27 mouse cellular contexts compared by ENCODE assay signal in genomic region chr9:121869432-121869831, GRCm38 (mm10). TPM values are rescaled to one million over a fixed set of nuclear protein-coding genes. Genes with fewer than 3 reads are reported as not detected.
DNase-seq lines count a peak whose midpoint lies in the region; ATAC-seq lines count a peak whose summit lies in the region.
"Had no signal": no experiment of that assay in that cellular context is flagged by ENCODE, and none has a peak within 500 bp of the region (broad histone marks: within the 10 kb centered on the region; RNA-seq: fewer than 3 reads in every experiment).

No protein-coding gene starts in this region.

- H3K9me3 ChIP-seq in forebrain, embryonic 11.5 days (ENCODE audit: control insufficient read depth, low read length) = no peaks in the 10 kb centered on the region
- H3K9me3 ChIP-seq in forebrain, embryonic 12.5 days = no peaks in the 10 kb centered on the region
- no peaks in the 10 kb centered on the region for H3K9me3 ChIP-seq in heart, embryonic 10.5 days
- H3K9me3 ChIP-seq in neural tube, embryonic 13.5 days = no peaks in the 10 kb centered on the region
- H3K9me3 ChIP-seq: embryonic facial prominence, embryonic 10.5 days; embryonic facial prominence, embryonic 12.5 days; forebrain, embryonic 13.5 days; forebrain, embryonic 15.5 days; G1E had no signal

- no peaks in the 10 kb centered on the region for H3K36me3 ChIP-seq in forebrain, embryonic 11.5 days (ENCODE audit: control insufficient read depth, insufficient read depth, low read length)
- H3K36me3 ChIP-seq in forebrain, embryonic 12.5 days (replicated peaks) = no peaks in the 10 kb centered on the region
- no peaks in the 10 kb centered on the region for H3K36me3 ChIP-seq in heart, embryonic 10.5 days
- H3K36me3 ChIP-seq in neural tube, embryonic 13.5 days = no peaks in the 10 kb centered on the region
- H3K36me3 ChIP-seq: embryonic facial prominence, embryonic 10.5 days; embryonic facial prominence, embryonic 12.5 days; forebrain, embryonic 15.5 days; G1E had no signal

- H3K27ac ChIP-seq in forebrain, embryonic 11.5 days (ENCODE audit: low read depth, low read length) = no peak overlapping the region
- H3K27ac ChIP-seq in forebrain, embryonic 12.5 days = no peak overlapping the region
- no peak overlapping the region for H3K27ac ChIP-seq in heart, embryonic 10.5 days
- H3K27ac ChIP-seq in neural tube, embryonic 13.5 days (replicated peaks) = peak overlapping the region; percentile 56; the same call in 1 of the 2 replicates
- H3K27ac ChIP-seq: embryonic facial prominence, embryonic 10.5 days; embryonic facial prominence, embryonic 12.5 days; forebrain, embryonic 13.5 days had no signal

- no peak overlapping the region for H3K9ac ChIP-seq in forebrain, embryonic 11.5 days (ENCODE audit: low read length)
- no peak overlapping the region for H3K9ac ChIP-seq in forebrain, embryonic 12.5 days
- no peak overlapping the region for H3K9ac ChIP-seq in neural tube, embryonic 13.5 days
- H3K9ac ChIP-seq: embryonic facial prominence, embryonic 12.5 days; forebrain, embryonic 13.5 days; forebrain, embryonic 15.5 days had no signal

- H3K27me3 ChIP-seq in forebrain, embryonic 11.5 days (ENCODE audit: control insufficient read depth, insufficient read depth, low read length) = no peaks in the 10 kb centered on the region
- H3K27me3 ChIP-seq in forebrain, embryonic 12.5 days = no peaks in the 10 kb centered on the region; the same call in 1 of the 2 replicates
- H3K27me3 ChIP-seq in heart, embryonic 10.5 days (ENCODE audit: insufficient read depth, poor library complexity, severe bottlenecking) = no peaks in the 10 kb centered on the region
- H3K27me3 ChIP-seq in neural tube, embryonic 13.5 days = peaks cover 13% of the 10 kb centered on the region; the same call in 1 of the 2 replicates
- H3K27me3 ChIP-seq: embryonic facial prominence, embryonic 12.5 days; forebrain, embryonic 13.5 days; forebrain, embryonic 15.5 days had no signal

- H3K4me3 ChIP-seq in forebrain, embryonic 11.5 days (ENCODE audit: low read depth, low read length) = no peak overlapping the region
- H3K4me3 ChIP-seq in forebrain, embryonic 12.5 days (replicated peaks) = no peak overlapping the region
- no peak overlapping the region for H3K4me3 ChIP-seq in heart, embryonic 10.5 days
- H3K4me3 ChIP-seq in neural tube, embryonic 13.5 days = no peak overlapping the region
- H3K4me3 ChIP-seq: embryonic facial prominence, embryonic 10.5 days; embryonic facial prominence, embryonic 12.5 days; forebrain, embryonic 13.5 days; forebrain, embryonic 15.5 days had no signal

- WGBS in forebrain, embryonic 11.5 days = 90% methylated on average over 5 of the region's 5 CpGs
- WGBS in forebrain, embryonic 12.5 days = 94% methylated on average over 5 of the region's 5 CpGs
- WGBS in heart, embryonic 10.5 days = 82% methylated on average over 5 of the region's 5 CpGs
- WGBS in neural tube, embryonic 13.5 days = 82% methylated on average over 5 of the region's 5 CpGs

- no peak for ATAC-seq in forebrain, embryonic 11.5 days (replicated peaks; ENCODE audit: low FRiP score)
- ATAC-seq in forebrain, embryonic 12.5 days (ENCODE audit: low FRiP score) = no peak
- ATAC-seq in neural tube, embryonic 13.5 days (ENCODE audit: low read depth) = no peak
- ATAC-seq: activated CD4-positive, CD25-positive, alpha-beta regulatory T cell, adult 4 months; CD4-positive, CD25-positive, alpha-beta regulatory T cell, adult 4 months; forebrain, embryonic 13.5 days; forebrain, embryonic 15.5 days; Patski had no signal

- peak; percentile 19 for DNase-seq in forebrain, embryonic 11.5 days (ENCODE audit: low spot score)
- peak; percentile 62 for DNase-seq in heart, embryonic 10.5 days (ENCODE audit: low spot score)
- no peak for DNase-seq in heart, adult 18-20 months
- DNase-seq in neural tube, embryonic 10.5 days (ENCODE audit: extremely low spot score, low spot score) = no peak
- peak; percentile 25 for DNase-seq in testis, postnatal 10 days (ENCODE audit: low spot score)
- no peak for DNase-seq in testis, postnatal 14 days (ENCODE audit: low spot score)
- DNase-seq: adrenal gland, adult 8-10 months; adrenal gland, postnatal 14 days; adrenal gland, postnatal 36 days; B cell, adult 2 months; cerebellum, adult 11-12 months; cerebellum, adult 2 months; cerebellum, adult 9-10 months; cerebellum, postnatal 10 days; cerebellum, postnatal 25 days had no signal

- no peak overlapping the region for H3K4me2 ChIP-seq in forebrain, embryonic 11.5 days (ENCODE audit: low read depth, low read length, severe bottlenecking)
- H3K4me2 ChIP-seq in forebrain, embryonic 12.5 days = no peak overlapping the region
- no peak overlapping the region for H3K4me2 ChIP-seq in neural tube, embryonic 13.5 days
- H3K4me2 ChIP-seq: embryonic facial prominence, embryonic 12.5 days; forebrain, embryonic 13.5 days; forebrain, embryonic 15.5 days had no signal

- H3K4me1 ChIP-seq in forebrain, embryonic 11.5 days (replicated peaks; ENCODE audit: control insufficient read depth, insufficient read depth, low read length) = no peaks in the 10 kb centered on the region
- 0 out of 2 replicates have a peak, but pooled peaks cover 4% of the 10 kb centered on the region for H3K4me1 ChIP-seq in forebrain, embryonic 12.5 days
- 0 out of 2 replicates have a peak, but pooled peaks cover 6% of the 10 kb centered on the region for H3K4me1 ChIP-seq in heart, embryonic 10.5 days
- peaks cover 23% of the 10 kb centered on the region for H3K4me1 ChIP-seq in neural tube, embryonic 13.5 days (replicated peaks)
- H3K4me1 ChIP-seq: embryonic facial prominence, embryonic 12.5 days had no signal

RNA-seq across cellular contexts. Expression of gene Higd1a, which starts 11.3 kb away (rescaled TPM):
- polyA plus RNA-seq in forebrain, embryonic 11.5 days (2014; fragmentation: Nextera tagmentation; extraction: Ambion mirVana) = 170 and 184 TPM in 2 replicates
- 153 and 158 TPM in 2 replicates for polyA plus RNA-seq in forebrain, embryonic 12.5 days (2016; fragmentation: Nextera tagmentation; extraction: Ambion mirVana)
- polyA plus RNA-seq in heart, embryonic 10.5 days (2016; fragmentation: Nextera tagmentation; extraction: Ambion mirVana) = 254 and 270 TPM in 2 replicates
- 100 to 1,000 TPM; 202 to 214 TPM for total RNA-seq in heart, adult 18-20 months (2021)
- 129 and 150 TPM in 2 replicates for polyA plus RNA-seq in neural tube, embryonic 13.5 days (2015; fragmentation: Nextera tagmentation; extraction: Ambion mirVana)

RNA-seq across cellular contexts. Expression of gene Ackr2, which starts 28.7 kb away (rescaled TPM):
- polyA plus RNA-seq in forebrain, embryonic 11.5 days (2014; fragmentation: Nextera tagmentation; extraction: Ambion mirVana) = 0.97 and 1.4 TPM in 2 replicates
- polyA plus RNA-seq in forebrain, embryonic 12.5 days (2016; fragmentation: Nextera tagmentation; extraction: Ambion mirVana) = 0.89 and 1.2 TPM in 2 replicates
- 0.31 TPM in 1 of 2 replicates, not detected in the other for polyA plus RNA-seq in heart, embryonic 10.5 days (2016; fragmentation: Nextera tagmentation; extraction: Ambion mirVana)
- total RNA-seq in heart, adult 18-20 months (2021) = 1 to 10 TPM; 1.2 to 1.4 TPM
- polyA plus RNA-seq in neural tube, embryonic 13.5 days (2015; fragmentation: Nextera tagmentation; extraction: Ambion mirVana) = 1.2 and 1.4 TPM in 2 replicates
- polyA plus RNA-seq: activated CD4-positive, CD25-positive, alpha-beta regulatory T cell, adult 4 months; CD4-positive, CD25-positive, alpha-beta regulatory T cell, adult 4 months; G1E; Patski had no signal

RNA-seq across cellular contexts. Expression of gene Ccdc13, which starts 30.2 kb away (rescaled TPM):
- polyA plus RNA-seq in forebrain, embryonic 11.5 days (2014; fragmentation: Nextera tagmentation; extraction: Ambion mirVana) = 2.6 and 2.7 TPM in 2 replicates
- polyA plus RNA-seq in forebrain, embryonic 12.5 days (2016; fragmentation: Nextera tagmentation; extraction: Ambion mirVana) = 3.1 and 3.6 TPM in 2 replicates
- polyA plus RNA-seq in heart, embryonic 10.5 days (2016; fragmentation: Nextera tagmentation; extraction: Ambion mirVana) = 0.21 and 0.28 TPM in 2 replicates
- total RNA-seq in heart, adult 18-20 months (2021) = under 1 TPM in 1 of 2 experiments, not detected in 1; 0.36 TPM
- 2.8 and 3.0 TPM in 2 replicates for polyA plus RNA-seq in neural tube, embryonic 13.5 days (2015; fragmentation: Nextera tagmentation; extraction: Ambion mirVana)
- polyA plus RNA-seq: activated CD4-positive, CD25-positive, alpha-beta regulatory T cell, adult 4 months; CD4-positive, CD25-positive, alpha-beta regulatory T cell, adult 4 months had no signal

RNA-seq across cellular contexts. Expression of gene Cyp8b1, which starts 46.7 kb away (rescaled TPM):
- polyA plus RNA-seq in forebrain, embryonic 11.5 days (2014; fragmentation: Nextera tagmentation; extraction: Ambion mirVana) = not detected in 2 replicates
- not detected in 2 replicates for polyA plus RNA-seq in forebrain, embryonic 12.5 days (2016; fragmentation: Nextera tagmentation; extraction: Ambion mirVana)
- polyA plus RNA-seq in heart, embryonic 10.5 days (2016; fragmentation: Nextera tagmentation; extraction: Ambion mirVana) = not detected in 2 replicates
- total RNA-seq in heart, adult 18-20 months (2021) = not detected
- polyA plus RNA-seq in neural tube, embryonic 13.5 days (2015; fragmentation: Nextera tagmentation; extraction: Ambion mirVana) = not detected in 2 replicates
- total RNA-seq: CH12.LX, G1E had no signal
- polyA plus RNA-seq: activated CD4-positive, CD25-positive, alpha-beta regulatory T cell, adult 4 months; CD4-positive, CD25-positive, alpha-beta regulatory T cell, adult 4 months; cerebellum, adult 2 months; cortical plate, adult 2 months; embryonic facial prominence, embryonic 10.5 days; embryonic facial prominence, embryonic 12.5 days; forebrain, embryonic 13.5 days; forebrain, embryonic 15.5 days; G1E; Patski had no signal

Comparison
In these comparisons a context has a peak if more than half of its experiments do, and no peak if none do; other contexts are left out.
1. DNase-seq: peak in forebrain, embryonic 11.5 days (single experiment), heart, embryonic 10.5 days (single experiment) and testis, postnatal 10 days (single experiment); none in heart, adult 18-20 months (0 of 2), neural tube, embryonic 10.5 days (single experiment) and testis, postnatal 14 days (single experiment).